Mouse (Mus musculus) spleen, adult 2 months (tissue): Measurements from ENCODE around the gene 1190005I06Rik. TPM values are rescaled to one million over a fixed set of nuclear protein-coding genes. Genes with fewer than 3 reads are reported as not detected.

Experiments
- DNase-seq, 2 experiments: peaks; one replicate each; pipeline versions ENCODE4 v3.0.0 to v3.0.0-alpha.2; 2012 to 2021; ENCODE audit warnings: low spot score in 2 of 2, low read depth in 1 of 2
- H3K27ac ChIP-seq: fragments of 200-500 bp; 2 replicates; pipeline ENCODE4 v1.5.1; 2012; ENCODE audit warnings: low read length, inconsistent platforms; ENCODE audit not compliant: insufficient read depth
- H3K27me3 ChIP-seq: fragments of 200-500 bp; 2 replicates; pipeline ENCODE4 v1.6.1; 2012; ENCODE audit warnings: mild to moderate bottlenecking, moderate library complexity, low read length, inconsistent platforms; ENCODE audit not compliant: control insufficient read depth, insufficient read depth
- H3K36me3 ChIP-seq: fragments of 200-500 bp; 2 replicates; pipeline ENCODE4 v1.6.1; 2012; ENCODE audit warnings: mild to moderate bottlenecking, low read length, inconsistent platforms; ENCODE audit not compliant: control insufficient read depth, insufficient read depth
- H3K4me1 ChIP-seq: fragments of 200-500 bp; 2 replicates; pipeline ENCODE4 v1.6.1; 2011; ENCODE audit warnings: inconsistent platforms; ENCODE audit not compliant: control insufficient read depth, insufficient read depth, insufficient read length
- H3K4me3 ChIP-seq: fragments of 200-500 bp; 2 replicates; pipeline ENCODE4 v1.5.1; 2011; ENCODE audit warnings: mild to moderate bottlenecking, inconsistent platforms; ENCODE audit not compliant: insufficient read depth, insufficient read length; ENCODE audit errors: extremely low read depth
- CTCF ChIP-seq: fragments of 200-500 bp; IDR thresholded peaks from 2 replicates; pipeline ENCODE4 v1.5.1; 2011; ENCODE audit warnings: mild to moderate bottlenecking, inconsistent platforms; ENCODE audit not compliant: insufficient read depth, insufficient read length, insufficient replicate concordance; ENCODE audit errors: extremely low read depth
- POLR2A ChIP-seq: fragments of 200-500 bp; IDR thresholded peaks from 2 replicates; pipeline ENCODE4 v1.6.1; 2011; ENCODE audit warnings: low read depth, low read length, inconsistent platforms
- WGBS: fragments of 180-500 bp; shearing (Covaris S2); methylation state at CpG from one replicate; pipeline ENCODE4 v1.1.7; 2018; 5-methylcytosine and 5-hydroxymethylcytosine counted together
- polyA plus RNA-seq: library from polyadenylated mRNA; depleted of rRNA; stranded (reverse); fragments of >200 nt; gene quantifications from 2 replicates; pipeline ENCODE4 v1.2.3, GENCODE M21; 2012; rRNA removed

The 1190005I06Rik gene
- polyA plus RNA-seq = 0.42 and 0.74 TPM in 2 replicates

DNA sequence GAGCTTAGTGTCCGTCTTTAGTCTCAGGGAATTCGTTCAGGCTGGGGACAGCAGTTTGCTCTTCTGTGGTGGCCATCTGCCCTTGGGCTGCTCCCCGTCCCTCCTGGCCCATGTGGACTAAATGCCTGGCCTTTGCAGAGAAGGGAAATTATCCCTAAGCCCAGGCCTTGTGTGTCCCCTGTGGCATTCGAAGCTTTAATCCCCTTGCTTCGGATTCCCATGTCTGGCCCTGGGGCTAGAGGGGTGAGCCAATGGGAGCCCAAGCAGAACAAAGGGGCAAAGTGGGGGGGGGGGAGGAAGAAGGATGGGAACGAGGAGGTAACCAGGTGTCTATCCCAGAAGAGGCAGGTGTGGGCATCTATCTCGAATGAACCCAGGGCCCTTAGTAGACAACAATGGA, at the start of gene 1190005I06Rik:
1190005I06Rik (minus strand) TSS at position 101 of the 400 bp plus-strand sequence.
- Histone ChIP-seq H3K27ac (no peak within 1 kb of the TSS), H3K27me3 (no peaks in the 10 kb centered on the region), H3K36me3 (no peaks in the 10 kb centered on the region), H3K4me1 (no peaks in the 10 kb centered on the region), H3K4me3 (no peak within 1 kb of the TSS)
- WGBS = 83% methylated on average over 7 of the region's 7 CpGs
- no peak for TF ChIP-seq POLR2A
- DNase-seq = no peak

DNA sequence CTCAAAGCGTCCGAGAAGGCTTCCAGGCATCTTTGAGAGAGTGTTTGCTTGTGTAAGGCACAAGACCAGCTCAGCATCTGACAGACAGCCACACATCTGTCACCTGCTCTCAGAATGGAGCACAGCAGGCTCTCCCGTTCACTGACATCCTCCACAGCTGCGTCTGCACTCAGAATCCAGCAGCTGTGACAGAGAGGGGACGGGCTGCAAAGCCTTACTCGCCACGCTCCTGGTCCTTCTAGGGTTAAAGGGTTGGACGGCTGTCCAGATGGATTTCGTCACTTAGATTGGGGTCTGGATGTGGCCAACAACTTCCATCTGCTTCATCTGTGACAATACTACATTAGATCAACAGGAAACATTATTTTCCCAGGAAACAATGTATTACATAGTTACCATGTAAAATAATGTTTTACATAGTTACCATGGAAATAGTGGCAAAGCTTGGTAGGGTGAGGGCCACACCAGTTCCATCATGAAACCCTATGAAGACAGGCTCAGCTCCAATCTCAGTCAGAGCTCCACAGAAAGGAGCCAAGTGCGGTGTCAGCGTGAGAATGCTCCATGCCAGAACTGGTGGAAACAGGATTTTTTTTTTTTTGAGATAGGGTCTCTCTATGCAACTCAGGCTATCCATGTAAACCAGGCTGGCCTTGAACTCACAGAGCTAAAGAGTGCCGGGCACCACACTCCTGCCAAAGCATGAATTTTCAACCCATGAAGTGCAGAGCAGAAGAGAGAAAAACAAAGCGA, 49.1 kb upstream of the 1190005I06Rik start:
- no peak overlapping the region for H3K27ac ChIP-seq
- H3K36me3 ChIP-seq = no peaks in the 10 kb centered on the region
- TF ChIP-seq CTCF = no peak
- TF ChIP-seq POLR2A = no peak
- no peak for DNase-seq
- peaks cover 33% of the 10 kb centered on the region; the same call in 1 of the 2 replicates for H3K4me1 ChIP-seq
- H3K27me3 ChIP-seq = no peaks in the 10 kb centered on the region
- H3K4me3 ChIP-seq = no peak overlapping the region
- WGBS = 30% methylated on average over 13 of the region's 13 CpGs

DNA sequence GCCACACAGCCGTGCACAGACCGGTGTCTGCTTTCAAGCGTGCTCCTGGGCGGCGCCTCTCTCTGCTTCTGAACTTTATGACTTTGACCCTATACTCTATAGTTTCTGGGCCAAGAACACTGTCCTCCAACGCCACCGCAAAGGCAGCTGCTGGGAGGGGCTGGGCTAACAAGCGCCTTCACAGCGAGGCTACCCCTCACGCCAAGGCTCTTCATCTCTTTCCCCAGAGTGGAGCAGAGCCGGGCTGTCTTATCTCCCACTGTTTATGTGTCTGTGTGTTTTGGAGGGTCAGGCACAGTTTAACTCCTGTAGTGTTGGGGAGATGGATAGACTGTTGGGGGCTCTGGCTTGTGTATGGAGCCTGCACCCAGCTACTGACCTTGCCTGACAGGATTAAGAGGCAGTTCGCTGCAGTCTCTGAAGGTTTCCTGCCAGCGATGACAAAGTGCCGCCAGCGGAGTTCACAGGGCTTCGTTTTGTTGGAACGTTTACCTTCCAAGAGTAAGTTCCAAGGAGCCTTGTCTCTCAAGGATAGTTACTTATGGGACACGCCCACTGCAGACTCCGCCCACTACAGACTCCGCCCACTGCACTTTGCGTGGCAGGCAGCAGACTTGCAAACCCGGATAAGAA, 46.5 kb upstream of the 1190005I06Rik start:
- no peak for DNase-seq
- no peak overlapping the region for H3K27ac ChIP-seq
- TF ChIP-seq CTCF (no peak), POLR2A (no peak)
- 61% methylated on average over 22 of the region's 22 CpGs for WGBS
- no peak overlapping the region for H3K4me3 ChIP-seq
- no peaks in the 10 kb centered on the region for H3K36me3 ChIP-seq
- H3K27me3 ChIP-seq = no peaks in the 10 kb centered on the region
- H3K4me1 ChIP-seq = peaks cover 13% of the 10 kb centered on the region; the same call in 1 of the 2 replicates

DNA sequence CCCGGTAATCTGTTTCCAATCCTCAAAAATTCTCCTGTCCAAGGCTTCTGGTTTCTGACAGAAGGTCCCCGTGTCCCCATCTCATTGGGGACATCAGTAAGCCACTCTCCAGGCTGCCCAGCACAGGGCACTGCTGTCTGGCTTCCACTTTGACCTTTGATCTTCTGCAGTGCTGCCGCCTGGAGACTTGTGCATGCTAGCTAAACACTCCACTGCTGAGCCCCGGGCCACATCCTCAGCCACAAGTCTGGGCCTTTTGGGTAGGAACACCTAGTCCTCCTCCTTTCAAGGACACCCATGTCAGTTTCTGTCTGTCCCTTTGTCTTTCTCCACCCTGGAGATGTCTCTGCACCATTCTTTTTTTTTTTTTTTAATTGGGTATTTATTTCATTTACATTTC, 45.5 kb upstream of the 1190005I06Rik start:
- Histone ChIP-seq H3K27me3 (no peaks in the 10 kb centered on the region), H3K4me1 (peaks cover 13% of the 10 kb centered on the region; the same call in 1 of the 2 replicates), H3K4me3 (no peak overlapping the region), H3K36me3 (no peaks in the 10 kb centered on the region), H3K27ac (no peak overlapping the region)
- 85% methylated on average over 4 of the region's 4 CpGs for WGBS
- no peak for DNase-seq
- no peak for TF ChIP-seq CTCF
- no peak for TF ChIP-seq POLR2A

DNA sequence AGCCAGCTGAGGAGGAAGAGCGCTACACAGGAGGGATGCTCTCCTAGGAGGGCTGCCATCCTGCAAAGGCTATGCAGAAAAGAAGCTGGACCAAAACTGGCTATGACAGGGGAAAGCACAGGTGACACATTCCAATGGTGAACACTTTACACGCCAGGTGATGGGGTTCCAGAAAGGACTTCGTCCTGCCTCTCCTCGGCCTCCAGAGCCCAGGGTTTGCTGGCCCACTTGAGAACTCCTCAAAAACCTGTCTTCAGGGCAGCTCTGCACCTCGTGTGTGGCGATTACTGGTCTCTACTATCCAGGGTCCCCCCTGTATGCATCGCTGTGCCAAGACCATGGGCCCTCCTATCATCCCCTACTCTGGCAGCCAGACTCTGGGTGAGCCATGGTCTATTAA, 41.1 kb upstream of the 1190005I06Rik start:
- Histone ChIP-seq H3K4me3 (no peak overlapping the region), H3K27me3 (no peaks in the 10 kb centered on the region), H3K36me3 (no peaks in the 10 kb centered on the region), H3K27ac (no peak overlapping the region), H3K4me1 (peaks cover 15% of the 10 kb centered on the region; the same call in 1 of the 2 replicates)
- 94% methylated on average over 7 of the region's 7 CpGs for WGBS
- DNase-seq = no peak
- TF ChIP-seq CTCF (no peak), POLR2A (no peak)

DNA sequence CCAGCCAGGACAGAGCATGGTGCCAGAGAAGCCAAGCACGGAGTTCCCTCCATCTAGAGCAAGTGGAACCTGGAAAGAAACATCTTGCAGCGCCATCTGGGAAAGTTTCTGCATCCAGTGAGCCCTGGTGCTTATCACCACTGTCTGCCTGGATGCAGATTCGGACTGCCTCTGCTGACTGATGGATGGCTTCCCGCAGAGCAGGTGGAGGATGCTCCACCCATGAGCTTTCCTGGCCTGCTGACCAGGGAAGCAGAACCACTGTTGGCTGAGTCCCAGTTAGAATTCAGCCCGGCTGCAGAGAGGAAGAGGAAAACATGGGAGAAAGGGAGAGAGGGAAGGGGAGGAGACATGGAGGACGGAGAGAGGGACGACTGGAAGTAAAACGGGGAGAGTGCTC, 40.4 kb upstream of the 1190005I06Rik start:
- peaks cover 15% of the 10 kb centered on the region; the same call in 1 of the 2 replicates for H3K4me1 ChIP-seq
- no peak overlapping the region for H3K27ac ChIP-seq
- no peak overlapping the region for H3K4me3 ChIP-seq
- no peak for DNase-seq
- no peaks in the 10 kb centered on the region for H3K27me3 ChIP-seq
- 81% methylated on average over 8 of the region's 8 CpGs for WGBS
- no peak for TF ChIP-seq POLR2A
- TF ChIP-seq CTCF = no peak
- H3K36me3 ChIP-seq = no peaks in the 10 kb centered on the region

DNA sequence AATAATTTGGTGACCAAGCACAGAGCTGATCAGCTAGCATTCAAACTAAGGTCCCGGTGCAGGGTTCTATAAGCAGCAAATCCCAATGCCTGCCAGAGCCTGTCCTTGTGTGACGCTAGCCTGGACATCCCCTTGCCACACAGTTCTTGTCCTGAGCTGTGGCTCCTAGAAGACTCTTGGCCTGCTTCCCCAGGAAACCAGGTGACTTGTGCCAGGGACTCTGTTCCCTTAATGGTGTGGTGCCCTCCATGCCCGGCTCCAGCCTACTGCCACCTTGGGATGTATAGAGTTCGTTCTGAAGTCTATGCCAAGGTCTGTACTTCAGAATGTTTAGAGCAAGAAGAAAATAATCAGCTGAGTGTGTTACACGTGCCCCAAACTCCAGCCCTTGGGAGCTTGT, 39.1 kb upstream of the 1190005I06Rik start:
- WGBS = 68% methylated on average over 5 of the region's 5 CpGs
- Histone ChIP-seq H3K27me3 (no peaks in the 10 kb centered on the region), H3K4me3 (no peak overlapping the region), H3K27ac (peak overlapping the region; percentile 34; the same call in 1 of the 2 replicates), H3K4me1 (peaks cover 15% of the 10 kb centered on the region; the same call in 1 of the 2 replicates), H3K36me3 (no peaks in the 10 kb centered on the region)
- no peak for DNase-seq
- no peak for TF ChIP-seq POLR2A
- no peak for TF ChIP-seq CTCF
